Mouse (Mus musculus) liver, embryonic 12.5 days (tissue): Measurements from ENCODE around the gene Ror1. TPM values are rescaled to one million over a fixed set of nuclear protein-coding genes. Genes with fewer than 3 reads are reported as not detected.

Source experiments
- ATAC-seq: fragments of 200-750 bp; cut with Nextera tagmentation; 2 replicates; pipeline ENCODE4 v1.8.0; 2017; ENCODE audit warnings: moderate number of reproducible peaks, mild to moderate bottlenecking, moderate library complexity
- H3K27ac ChIP-seq: fragments of 300-500 bp; sonication (generic); 2 replicates; pipeline ENCODE4 v1.5.1; 2016; ENCODE audit warnings: mild to moderate bottlenecking
- H3K27me3 ChIP-seq: fragments of 300-500 bp; sonication (generic); replicated peaks from 2 replicates; pipeline ENCODE4 v1.6.1; 2016; ENCODE audit warnings: mild to moderate bottlenecking, moderate library complexity
- H3K36me3 ChIP-seq: fragments of 300-500 bp; sonication (generic); 2 replicates; pipeline ENCODE4 v1.6.1; 2016; ENCODE audit warnings: mild to moderate bottlenecking, moderate library complexity
- H3K4me1 ChIP-seq: fragments of 300-500 bp; sonication (generic); 2 replicates; pipeline ENCODE4 v1.6.1; 2016
- H3K4me2 ChIP-seq: fragments of 300-500 bp; sonication (generic); 2 replicates; pipeline ENCODE4 v1.6.1; 2016; ENCODE audit warnings: mild to moderate bottlenecking, moderate library complexity
- H3K4me3 ChIP-seq: fragments of 300-500 bp; sonication (generic); 2 replicates; pipeline ENCODE4 v1.5.1; 2016; ENCODE audit warnings: mild to moderate bottlenecking, moderate library complexity
- H3K9ac ChIP-seq: fragments of 300-500 bp; sonication (generic); 2 replicates; pipeline ENCODE4 v1.6.1; 2016; ENCODE audit warnings: mild to moderate bottlenecking, moderate library complexity
- H3K9me3 ChIP-seq: fragments of 300-500 bp; sonication (generic); replicated peaks from 2 replicates; pipeline ENCODE4 v1.6.1; 2016; ENCODE audit warnings: mild to moderate bottlenecking, moderate library complexity
- WGBS: fragments of 180-500 bp; shearing (Covaris S2); methylation state at CpG from one replicate; pipeline ENCODE4 v1.1.7; 2016; ENCODE audit not compliant: insufficient replicate concordance; 5-methylcytosine and 5-hydroxymethylcytosine counted together
- polyA plus RNA-seq: library from polyadenylated mRNA; unstranded; fragments of >200 nt; fragmentation: Nextera tagmentation; extraction: Ambion mirVana; gene quantifications from 2 replicates; pipeline ENCODE4 v1.2.1, GENCODE M21; 2016

The Ror1 gene
- polyA plus RNA-seq, 1 experiment from 2014 or later = 1.4 TPM

GRCm38 (mm10) chr4:100223965-100224364 lies 128.4 kb downstream of the Ror1 start:
- WGBS = 60% methylated on average over 3 of the region's 3 CpGs
- H3K27ac ChIP-seq = no peak overlapping the region
- no peak for ATAC-seq

DNA sequence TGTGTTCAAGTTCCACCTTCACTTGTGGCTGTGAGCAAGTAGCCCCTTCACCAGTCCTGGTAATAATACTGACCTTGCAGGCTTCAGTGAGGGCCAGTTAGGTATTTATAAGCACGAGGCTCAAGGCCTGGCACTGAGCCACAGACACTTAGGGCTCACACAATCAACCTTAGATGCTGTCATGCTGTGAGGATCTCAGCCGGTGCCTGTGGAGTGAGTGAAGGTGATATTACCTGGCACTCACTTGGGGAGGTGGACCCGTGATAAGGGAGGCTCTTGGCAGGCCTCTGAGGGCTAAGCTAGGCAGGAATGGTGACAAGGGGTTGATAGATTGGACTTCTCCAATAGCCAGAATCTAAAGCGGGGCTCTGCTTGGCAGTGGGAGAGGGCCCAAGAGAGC lies 131.0 kb downstream of the Ror1 start:
- no peaks in the 10 kb centered on the region for H3K27me3 ChIP-seq
- H3K9ac ChIP-seq = no peak overlapping the region
- no peak overlapping the region for H3K4me2 ChIP-seq
- no peaks in the 10 kb centered on the region for H3K36me3 ChIP-seq
- no peaks in the 10 kb centered on the region for H3K9me3 ChIP-seq
- H3K4me1 ChIP-seq = peaks cover 13% of the 10 kb centered on the region
- no peak overlapping the region for H3K4me3 ChIP-seq
- ATAC-seq = no peak
- 50% methylated on average over 4 of the region's 4 CpGs for WGBS
- no peak overlapping the region for H3K27ac ChIP-seq

More at GRCm38 (mm10) chr4:100223965-100224364, 128.4 kb downstream of the Ror1 start:
- Histone ChIP-seq H3K9me3 (no peaks in the 10 kb centered on the region), H3K27me3 (no peaks in the 10 kb centered on the region), H3K9ac (no peak overlapping the region), H3K4me2 (no peak overlapping the region), H3K4me1 (peaks cover 13% of the 10 kb centered on the region), H3K4me3 (no peak overlapping the region), H3K36me3 (no peaks in the 10 kb centered on the region)

GRCm38 (mm10) chr4:100228106-100228505 lies 132.5 kb downstream of the Ror1 start:
- Histone ChIP-seq H3K9ac (no peak overlapping the region), H3K27ac (no peak overlapping the region), H3K27me3 (no peaks in the 10 kb centered on the region), H3K36me3 (no peaks in the 10 kb centered on the region), H3K4me2 (no peak overlapping the region), H3K4me1 (peaks cover 14% of the 10 kb centered on the region), H3K9me3 (no peaks in the 10 kb centered on the region), H3K4me3 (no peak overlapping the region)
- ATAC-seq = no peak
- 64% methylated on average over 3 of the region's 3 CpGs for WGBS

DNA sequence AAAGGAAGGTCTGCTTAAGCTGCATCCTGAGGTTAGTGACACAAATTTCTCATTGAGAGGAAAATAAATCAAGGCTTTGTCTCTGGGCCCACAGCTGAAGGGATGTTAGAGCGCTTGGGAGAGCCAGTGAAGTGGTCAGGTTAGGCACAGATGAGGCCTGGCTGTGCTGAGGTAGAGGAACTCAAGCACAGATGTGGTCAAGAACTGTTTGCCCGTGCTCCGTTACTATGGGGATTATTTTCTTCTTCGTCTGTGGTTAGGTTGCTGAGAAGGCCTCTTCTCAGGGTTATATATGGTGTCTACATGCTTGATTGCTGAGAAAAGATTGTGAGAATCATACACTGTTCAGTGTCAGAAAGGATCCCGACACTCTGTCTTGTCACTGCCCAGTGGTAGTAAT lies 134.7 kb downstream of the Ror1 start:
- H3K27me3 ChIP-seq = no peaks in the 10 kb centered on the region
- WGBS = 42% methylated on average over 5 of the region's 5 CpGs
- no peak overlapping the region for H3K9ac ChIP-seq
- no peak overlapping the region for H3K27ac ChIP-seq
- H3K4me3 ChIP-seq = no peak overlapping the region
- H3K4me2 ChIP-seq = no peak overlapping the region
- ATAC-seq = no peak
- H3K4me1 ChIP-seq = 0 out of 2 replicates have a peak, but pooled peaks cover 5% of the 10 kb centered on the region
- H3K36me3 ChIP-seq = no peaks in the 10 kb centered on the region
- no peaks in the 10 kb centered on the region for H3K9me3 ChIP-seq

DNA sequence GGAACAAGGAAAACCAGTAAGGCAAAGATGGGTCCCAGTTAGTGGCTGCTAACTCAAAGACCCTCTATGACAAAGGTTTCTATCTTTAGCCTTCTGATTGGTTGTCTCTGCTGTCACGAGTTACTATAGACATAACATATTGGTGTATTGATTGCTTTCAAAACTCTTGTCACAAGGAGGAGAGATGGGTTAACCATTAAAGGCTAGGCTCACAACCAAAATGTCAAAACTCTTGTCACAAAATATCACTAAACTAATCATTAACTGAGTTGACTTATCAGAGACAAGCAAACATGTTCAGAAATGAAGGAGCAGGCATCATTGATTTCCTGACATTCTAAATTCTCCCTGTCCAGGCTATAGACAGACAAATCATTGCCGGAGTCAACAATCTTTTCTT lies 135.4 kb downstream of the Ror1 start:
- no peak for ATAC-seq
- 62% methylated on average over 2 of the region's 2 CpGs for WGBS
- Histone ChIP-seq H3K27ac (no peak overlapping the region), H3K9me3 (no peaks in the 10 kb centered on the region), H3K4me2 (no peak overlapping the region), H3K4me1 (0 out of 2 replicates have a peak, but pooled peaks cover 5% of the 10 kb centered on the region), H3K4me3 (no peak overlapping the region), H3K27me3 (no peaks in the 10 kb centered on the region), H3K36me3 (no peaks in the 10 kb centered on the region), H3K9ac (no peak overlapping the region)

GRCm38 (mm10) chr4:100231906-100232305 lies 136.3 kb downstream of the Ror1 start:
- H3K9ac ChIP-seq = no peak overlapping the region

GRCm38 (mm10) chr4:100232541-100232940 lies 136.9 kb downstream of the Ror1 start:
- Histone ChIP-seq H3K9me3 (no peaks in the 10 kb centered on the region), H3K4me3 (no peak overlapping the region), H3K36me3 (no peaks in the 10 kb centered on the region), H3K27me3 (no peaks in the 10 kb centered on the region), H3K9ac (no peak overlapping the region), H3K27ac (no peak overlapping the region), H3K4me2 (no peak overlapping the region), H3K4me1 (0 out of 2 replicates have a peak, but pooled peaks cover 5% of the 10 kb centered on the region)
- no peak for ATAC-seq
- WGBS = 49% methylated on average over 7 of the region's 7 CpGs

More at GRCm38 (mm10) chr4:100231906-100232305, 136.3 kb downstream of the Ror1 start:
- no peak overlapping the region for H3K4me3 ChIP-seq
- no peaks in the 10 kb centered on the region for H3K9me3 ChIP-seq
- WGBS = 67% methylated on average over 3 of the region's 3 CpGs
- H3K36me3 ChIP-seq = no peaks in the 10 kb centered on the region
- H3K4me1 ChIP-seq = 0 out of 2 replicates have a peak, but pooled peaks cover 5% of the 10 kb centered on the region
- no peak overlapping the region for H3K27ac ChIP-seq
- ATAC-seq = no peak
- H3K27me3 ChIP-seq = no peaks in the 10 kb centered on the region
- H3K4me2 ChIP-seq = no peak overlapping the region

DNA sequence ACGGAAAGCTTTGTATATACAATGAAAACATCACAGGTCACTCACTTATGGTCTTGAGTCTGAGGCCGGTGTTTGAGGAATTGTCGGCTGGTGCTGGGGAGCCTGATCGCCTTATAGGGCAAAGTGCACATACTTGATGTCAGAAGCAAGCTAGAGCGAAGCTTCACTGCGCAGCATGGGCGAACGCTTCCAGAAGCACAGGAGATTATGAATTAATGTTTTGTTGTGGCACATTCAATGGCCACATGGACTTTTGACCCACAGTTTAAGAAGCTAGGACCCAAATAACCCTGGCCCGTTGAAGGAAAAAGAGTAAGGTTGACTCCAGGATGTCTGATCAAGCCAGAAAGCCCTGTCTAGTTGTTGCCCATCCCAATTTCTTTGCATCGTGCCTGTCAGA lies 138.2 kb downstream of the Ror1 start:
- 76% methylated on average over 10 of the region's 10 CpGs for WGBS
- no peak for ATAC-seq
- H3K4me3 ChIP-seq = no peak overlapping the region
- 0 out of 2 replicates have a peak, but pooled peaks cover 5% of the 10 kb centered on the region for H3K4me1 ChIP-seq
- H3K27ac ChIP-seq = no peak overlapping the region
- H3K9ac ChIP-seq = no peak overlapping the region
- H3K4me2 ChIP-seq = no peak overlapping the region
- no peaks in the 10 kb centered on the region for H3K36me3 ChIP-seq
- no peaks in the 10 kb centered on the region for H3K27me3 ChIP-seq
- no peaks in the 10 kb centered on the region for H3K9me3 ChIP-seq

- no peak for ATAC-seq
Observed at GRCm38 (mm10) chr4:100236339-100236738, 140.7 kb downstream of the Ror1 start.

GRCm38 (mm10) chr4:100242061-100242756 lies 146.6 kb downstream of the Ror1 start:
- no peak overlapping the region for H3K4me3 ChIP-seq
- no peak overlapping the region for H3K27ac ChIP-seq
- H3K27me3 ChIP-seq = no peaks in the 10 kb centered on the region
- ATAC-seq = no peak
- H3K9me3 ChIP-seq = no peaks in the 10 kb centered on the region
- H3K4me2 ChIP-seq = no peak overlapping the region
- WGBS = 57% methylated on average over 6 of the region's 6 CpGs
- H3K9ac ChIP-seq = no peak overlapping the region
- H3K36me3 ChIP-seq = no peaks in the 10 kb centered on the region
- no peaks in the 10 kb centered on the region for H3K4me1 ChIP-seq

More at GRCm38 (mm10) chr4:100236339-100236738, 140.7 kb downstream of the Ror1 start:
- Histone ChIP-seq H3K9me3 (no peaks in the 10 kb centered on the region), H3K36me3 (no peaks in the 10 kb centered on the region), H3K9ac (no peak overlapping the region), H3K4me3 (no peak overlapping the region), H3K27ac (no peak overlapping the region), H3K4me2 (no peak overlapping the region), H3K27me3 (no peaks in the 10 kb centered on the region), H3K4me1 (0 out of 2 replicates have a peak, but pooled peaks cover 5% of the 10 kb centered on the region)
- 65% methylated on average over 3 of the region's 3 CpGs for WGBS

DNA sequence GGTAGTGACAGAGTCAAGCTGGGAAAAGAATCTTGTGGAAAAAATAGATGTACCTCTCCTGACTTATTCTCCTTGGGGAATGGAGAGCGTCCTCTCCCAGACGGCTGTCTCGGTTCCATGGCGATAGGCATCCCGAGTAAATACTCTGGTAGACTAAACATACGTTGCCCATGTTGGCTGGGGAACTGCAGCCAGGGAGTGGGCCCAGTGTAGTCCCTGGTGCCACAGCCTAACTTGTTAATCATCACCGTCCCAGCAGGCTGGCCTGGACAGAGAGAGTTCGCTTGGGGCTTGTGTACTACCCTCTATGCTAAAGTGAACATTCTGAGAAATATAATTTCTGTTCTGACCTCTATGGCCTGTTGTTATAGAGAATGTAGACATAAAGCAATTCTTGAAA lies 148.7 kb downstream of the Ror1 start:
- Histone ChIP-seq H3K4me3 (no peak overlapping the region), H3K27me3 (no peaks in the 10 kb centered on the region), H3K4me1 (no peaks in the 10 kb centered on the region), H3K9me3 (no peaks in the 10 kb centered on the region), H3K36me3 (no peaks in the 10 kb centered on the region), H3K4me2 (no peak overlapping the region), H3K27ac (no peak overlapping the region), H3K9ac (no peak overlapping the region)
- WGBS = 74% methylated on average over 8 of the region's 8 CpGs
- ATAC-seq = no peak

DNA sequence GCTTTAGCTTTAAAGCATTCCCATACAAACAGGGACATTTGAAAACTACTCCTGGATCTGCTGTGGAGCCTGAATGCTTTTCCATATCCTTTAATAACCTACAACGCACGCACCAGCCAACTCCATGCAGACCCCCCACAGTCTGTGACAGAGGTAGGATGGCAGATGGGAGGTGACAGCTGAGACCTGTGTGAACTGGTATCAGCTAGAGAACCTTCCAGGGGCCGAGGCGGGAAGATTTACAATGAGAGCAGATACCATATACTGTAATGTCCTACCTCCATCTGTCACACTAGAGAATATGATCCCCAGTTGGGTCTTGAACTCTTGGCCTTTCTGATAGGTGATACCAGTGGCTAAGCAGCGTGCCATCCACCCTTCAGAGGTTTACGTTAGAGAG lies 149.1 kb downstream of the Ror1 start:
- no peak for ATAC-seq
- H3K27me3 ChIP-seq = no peaks in the 10 kb centered on the region
- H3K9me3 ChIP-seq = no peaks in the 10 kb centered on the region
- no peak overlapping the region for H3K27ac ChIP-seq
- no peaks in the 10 kb centered on the region for H3K4me1 ChIP-seq
- no peak overlapping the region for H3K9ac ChIP-seq
- H3K4me2 ChIP-seq = no peak overlapping the region
- WGBS = 76% methylated on average over 6 of the region's 6 CpGs
- no peak overlapping the region for H3K4me3 ChIP-seq
- H3K36me3 ChIP-seq = no peaks in the 10 kb centered on the region

GRCm38 (mm10) chr4:100247826-100248225 lies 152.2 kb downstream of the Ror1 start:
- Histone ChIP-seq H3K4me1 (no peaks in the 10 kb centered on the region), H3K27me3 (no peaks in the 10 kb centered on the region), H3K36me3 (no peaks in the 10 kb centered on the region), H3K4me2 (no peak overlapping the region), H3K9me3 (no peaks in the 10 kb centered on the region), H3K27ac (no peak overlapping the region), H3K9ac (no peak overlapping the region), H3K4me3 (no peak overlapping the region)
- ATAC-seq = no peak
- WGBS = 63% methylated on average over 7 of the region's 7 CpGs
